Mouse (Mus musculus): Measurements from ENCODE around the gene Il13ra1.

Il13ra1 gene

DNA sequence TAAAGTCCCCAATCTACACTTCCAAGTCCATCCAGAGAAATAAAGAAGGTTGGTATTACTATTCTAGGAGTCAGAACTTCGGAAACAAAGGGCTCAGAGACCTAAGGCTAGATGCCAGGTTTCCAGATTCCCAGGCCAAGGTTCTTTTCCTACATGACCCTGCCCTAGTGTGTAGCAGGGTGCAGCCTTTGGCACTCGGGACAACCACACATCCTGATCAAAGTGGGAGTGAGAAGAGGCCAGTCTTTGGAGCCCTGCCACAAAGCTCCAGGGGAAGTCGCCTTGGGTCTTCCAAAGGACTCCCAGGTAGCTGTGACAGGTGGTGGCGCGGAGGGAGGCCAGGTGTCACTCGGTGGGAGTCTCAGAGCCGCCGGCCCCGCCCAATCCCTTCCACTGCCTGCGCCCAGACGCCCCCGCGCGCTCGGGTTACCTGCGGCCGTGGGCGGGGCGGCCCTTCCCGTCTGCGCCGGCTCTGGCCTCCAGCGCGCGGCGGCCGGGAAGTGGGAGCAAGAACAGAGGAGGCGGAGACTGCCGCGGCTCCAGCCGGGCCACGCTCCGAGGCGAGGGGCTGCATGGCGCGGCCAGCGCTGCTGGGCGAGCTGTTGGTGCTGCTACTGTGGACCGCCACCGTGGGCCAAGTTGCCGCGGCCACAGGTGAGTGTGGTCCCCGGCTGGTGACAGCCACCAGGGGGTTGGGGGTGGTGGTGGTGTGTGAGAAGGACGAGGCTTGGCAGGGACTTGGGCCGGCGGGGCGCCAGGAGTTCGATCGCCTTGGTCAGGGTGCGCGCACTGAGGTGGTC, at the start of gene Il13ra1:
Gene Il13ra1, plus strand, starts transcription at position 489 of the 800 bp plus-strand sequence.
- peak; percentile 4 for DNase-seq (ENCODE audit: low spot score)

DNA sequence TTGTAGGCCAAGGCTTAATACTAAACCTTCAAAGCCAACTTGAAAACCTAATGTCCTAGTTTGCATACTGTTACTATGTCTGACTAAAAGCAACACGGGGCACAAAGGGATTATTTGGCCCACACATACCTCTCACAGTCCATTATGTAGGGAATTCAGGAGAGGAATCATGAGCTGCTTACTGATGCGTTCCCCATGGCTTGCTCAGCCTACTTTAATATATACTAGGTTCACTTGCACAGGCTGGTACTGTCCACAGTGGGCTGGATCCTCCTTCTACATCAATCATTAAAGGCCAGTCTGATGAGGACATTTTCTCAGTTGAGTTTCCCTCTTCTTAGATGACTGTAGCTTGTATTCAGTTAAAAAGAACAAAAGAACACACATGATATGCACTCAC, 37.9 kb upstream of the Il13ra1 start:
- DNase-seq (ENCODE audit: low spot score), result no peak

DNA sequence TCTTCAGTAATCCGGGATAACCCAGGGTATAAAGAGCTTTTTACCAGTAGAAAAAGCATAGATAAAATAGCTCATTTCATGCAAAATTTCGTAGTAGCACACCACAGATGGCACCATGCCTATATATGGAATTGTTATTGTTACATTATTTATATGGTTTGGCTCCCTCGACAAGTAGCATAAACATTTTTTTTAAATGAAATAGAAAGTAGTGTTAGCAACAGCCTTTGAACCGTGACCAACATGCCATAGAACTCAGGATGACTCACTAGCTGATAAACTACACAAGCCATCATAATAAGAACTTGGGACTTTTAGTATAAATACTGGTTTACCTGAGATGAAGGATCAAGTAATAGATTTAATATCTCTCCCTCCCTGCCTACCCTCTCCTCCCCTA, 34.7 kb upstream of the Il13ra1 start:
- no peak for DNase-seq (ENCODE audit: low spot score)

DNA sequence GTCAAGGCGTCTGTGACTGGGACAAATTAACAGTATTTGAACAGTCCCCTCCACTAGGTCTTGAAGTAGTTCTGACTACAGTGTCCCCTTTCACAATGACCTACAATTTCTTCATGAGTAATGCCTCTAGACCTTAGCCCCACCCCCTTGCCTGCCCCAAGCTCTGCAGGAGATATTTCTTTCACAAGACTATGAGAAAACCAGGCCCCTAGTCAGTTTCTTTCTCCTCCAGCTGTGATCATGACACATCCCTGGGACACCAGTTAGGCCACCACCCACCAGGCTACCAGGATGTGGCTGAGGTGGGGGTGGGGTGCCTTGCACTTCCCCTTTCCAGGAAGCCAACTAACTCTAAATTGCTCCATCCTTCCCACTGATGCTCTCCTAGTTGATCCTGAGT, 29.0 kb upstream of the Il13ra1 start:
- peak; percentile 4 for DNase-seq (ENCODE audit: low spot score)

DNA sequence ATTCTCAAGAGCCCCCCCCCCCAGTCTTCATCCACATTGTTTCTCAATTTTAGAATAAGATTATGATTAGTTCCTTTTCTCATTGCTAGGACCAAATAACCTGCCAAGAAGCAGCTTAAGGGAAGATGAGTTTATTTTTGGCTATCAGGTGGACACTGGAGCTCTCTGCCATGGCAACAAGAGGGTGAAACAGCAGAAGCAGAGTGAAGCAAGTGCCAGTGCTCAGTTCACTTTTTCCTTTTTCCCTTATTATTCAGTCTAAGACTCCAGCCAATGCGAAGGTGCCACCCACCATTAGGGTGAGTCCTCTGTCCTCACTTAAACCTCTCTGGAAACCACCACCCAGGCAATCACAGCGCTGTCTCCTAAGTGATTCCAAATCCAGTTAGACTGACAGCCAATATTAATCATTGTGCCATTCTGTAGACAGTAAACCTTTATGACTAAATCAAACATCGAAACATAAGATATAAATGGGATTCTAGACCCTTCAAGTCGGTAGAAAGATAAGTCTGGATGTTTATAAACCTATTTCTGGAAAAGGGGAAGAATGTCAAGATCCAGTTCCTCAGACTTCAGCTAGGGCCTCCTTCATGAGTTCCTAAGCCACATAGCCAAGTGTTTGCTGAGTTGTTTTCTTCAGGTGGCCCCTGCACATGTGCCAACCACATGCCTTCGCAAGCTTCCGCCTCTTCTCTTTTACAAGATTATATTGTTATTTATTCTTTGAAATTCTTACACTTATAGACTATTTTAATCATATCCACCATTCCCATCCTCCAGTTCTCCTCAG, 23.2 kb upstream of the Il13ra1 start:
- DNase-seq (ENCODE audit: low spot score), result no peak

DNA sequence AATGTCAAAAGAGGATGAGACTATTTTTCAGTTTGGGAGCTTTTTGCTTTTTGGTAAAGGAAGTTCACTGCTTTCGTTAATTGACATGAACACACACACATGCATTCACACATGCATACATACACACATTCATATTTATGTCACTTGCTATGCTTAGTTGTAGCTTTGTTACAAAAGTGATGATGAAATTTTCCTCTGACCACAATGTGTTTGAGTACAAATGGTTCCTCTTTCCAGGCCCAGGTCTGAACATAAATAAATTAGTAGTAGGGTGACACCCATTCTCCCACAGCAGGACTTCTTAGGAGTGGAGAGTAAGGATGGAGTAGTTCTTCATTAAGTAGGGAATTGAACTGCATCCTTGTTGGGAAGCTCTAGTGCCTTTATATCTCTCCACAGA, 11.0 kb upstream of the Il13ra1 start:
- DNase-seq (ENCODE audit: low spot score), result no peak

DNA sequence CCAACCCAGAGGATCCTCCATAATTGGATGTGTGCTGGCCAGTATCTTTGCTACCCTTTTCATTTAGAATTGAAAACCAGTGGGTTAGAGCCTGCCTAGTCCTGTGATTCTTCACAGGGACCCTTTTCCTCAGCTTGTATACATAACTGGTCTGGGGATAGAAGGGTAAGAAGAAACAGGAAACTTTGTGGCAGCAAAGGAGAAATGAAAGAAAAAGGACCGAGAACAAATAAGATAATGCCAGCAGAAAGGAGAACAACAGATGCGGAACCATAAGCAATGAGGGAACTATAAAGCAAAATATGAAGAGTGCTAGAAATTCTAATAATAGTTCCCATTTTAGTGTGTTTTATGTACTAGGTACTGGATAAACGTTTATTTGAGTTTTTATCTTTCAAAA, 10.6 kb upstream of the Il13ra1 start:
- DNase-seq (ENCODE audit: low spot score), result no peak

DNA sequence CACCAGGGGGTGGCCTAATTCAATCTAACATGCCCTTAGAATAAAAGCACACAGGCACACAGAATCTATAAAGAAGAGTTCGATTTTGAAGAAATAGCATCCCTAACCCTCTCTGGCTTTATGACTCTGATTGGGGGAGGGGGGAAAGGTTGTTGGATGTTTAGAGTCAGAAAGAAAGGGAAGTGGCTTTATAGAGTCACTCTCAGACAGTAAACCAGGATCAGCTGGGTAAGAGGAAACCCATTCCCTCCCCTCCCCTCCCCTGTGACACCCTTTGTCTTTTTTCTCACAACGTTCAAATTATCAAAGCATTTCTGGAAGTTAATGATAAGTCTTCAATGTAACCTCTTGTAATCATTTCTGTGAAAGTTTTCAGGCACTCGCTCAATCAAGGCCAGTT, 3.3 kb upstream of the Il13ra1 start:
- no peak for DNase-seq (ENCODE audit: low spot score)

DNA sequence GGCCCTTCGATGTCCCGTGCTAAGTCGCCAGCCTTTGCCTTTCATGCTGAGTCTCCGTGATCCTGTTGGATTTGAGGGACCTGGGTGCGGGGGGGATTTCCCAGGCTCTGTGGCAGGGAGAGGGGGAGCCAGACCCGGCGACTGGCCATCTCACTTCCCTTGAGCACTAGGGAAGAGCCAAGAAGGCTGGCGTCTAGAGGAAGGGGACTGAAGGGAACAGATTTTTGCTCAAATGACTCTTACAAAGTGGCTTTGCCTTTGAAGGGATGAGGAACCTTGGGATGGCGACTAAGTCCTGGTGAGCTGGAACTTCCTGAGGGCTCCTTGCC, 476 bp downstream of the Il13ra1 start:
- DNase-seq (ENCODE audit: low spot score), result no peak

DNA sequence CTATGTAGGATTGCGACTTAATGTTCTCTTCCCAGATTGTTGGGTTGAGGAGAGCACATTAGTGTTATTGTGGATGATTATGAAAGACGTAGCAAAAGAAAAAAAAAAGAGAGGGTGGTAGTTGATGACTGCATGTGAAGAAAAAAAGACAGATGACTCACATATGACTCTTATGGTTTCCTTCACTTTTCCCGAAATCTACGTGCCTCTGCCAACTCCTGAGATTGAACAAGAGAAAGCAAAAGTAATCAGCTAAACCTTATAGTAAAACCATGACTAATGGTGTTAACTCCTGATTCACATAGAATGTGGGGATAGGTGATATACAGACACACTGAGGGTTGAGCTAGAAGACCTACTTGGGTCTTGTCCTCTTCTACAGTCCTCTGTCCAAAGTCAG, 3.3 kb downstream of the Il13ra1 start:
- no peak for DNase-seq (ENCODE audit: low spot score)

DNA sequence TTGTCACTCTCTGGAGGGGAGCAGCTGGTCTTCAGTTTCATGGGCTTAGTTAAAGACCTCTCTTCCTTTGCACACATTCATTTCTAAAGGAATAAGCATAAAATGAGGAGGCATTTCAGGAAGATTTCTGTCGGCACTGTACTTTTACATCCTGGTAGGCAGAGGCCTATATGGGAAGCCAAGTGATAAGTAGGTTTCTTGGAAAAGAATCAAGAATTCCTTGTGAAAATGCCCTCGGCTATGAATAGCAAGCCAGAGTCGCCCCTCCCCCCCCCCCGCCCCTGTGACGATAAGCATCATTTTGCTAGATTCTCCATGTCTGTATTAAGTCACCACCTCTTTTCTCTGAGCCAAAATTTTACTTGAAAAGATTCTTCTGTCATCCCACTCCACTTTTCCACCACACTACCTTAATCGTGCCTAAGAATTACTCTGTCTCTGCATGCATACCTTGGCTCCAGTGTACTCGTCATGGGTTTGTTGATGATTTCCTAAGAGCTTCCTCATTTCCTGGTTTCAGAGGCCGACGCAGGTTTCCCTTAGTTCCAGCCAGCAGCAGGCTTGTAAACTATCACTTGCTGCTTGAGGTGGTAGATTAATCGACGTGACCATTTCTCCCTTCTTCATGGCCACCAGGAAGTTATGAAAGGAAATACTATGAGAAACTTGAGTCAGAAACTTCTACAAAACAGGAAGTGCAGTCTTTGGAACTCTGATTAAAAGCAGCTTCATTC, 17.3 kb downstream of the Il13ra1 start:
- DNase-seq (ENCODE audit: low spot score), result peak; percentile 4

DNA sequence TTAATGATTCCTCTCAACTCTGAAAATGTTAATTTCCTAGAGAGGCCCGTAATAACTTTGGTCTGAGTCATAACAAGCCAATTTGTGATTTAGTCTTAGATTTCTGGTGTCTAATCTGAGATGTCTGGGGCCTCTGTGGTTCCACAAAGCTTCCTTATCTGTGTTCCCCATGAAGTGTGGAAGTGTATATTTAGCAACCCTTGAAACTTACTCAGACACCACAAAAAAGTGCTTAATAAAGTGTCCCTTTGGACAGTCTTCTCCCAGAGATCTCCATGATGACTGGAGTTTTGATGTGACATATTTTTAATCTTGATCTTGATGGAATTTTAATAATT, 17.8 kb downstream of the Il13ra1 start:
- no peak for DNase-seq (ENCODE audit: low spot score)

DNA sequence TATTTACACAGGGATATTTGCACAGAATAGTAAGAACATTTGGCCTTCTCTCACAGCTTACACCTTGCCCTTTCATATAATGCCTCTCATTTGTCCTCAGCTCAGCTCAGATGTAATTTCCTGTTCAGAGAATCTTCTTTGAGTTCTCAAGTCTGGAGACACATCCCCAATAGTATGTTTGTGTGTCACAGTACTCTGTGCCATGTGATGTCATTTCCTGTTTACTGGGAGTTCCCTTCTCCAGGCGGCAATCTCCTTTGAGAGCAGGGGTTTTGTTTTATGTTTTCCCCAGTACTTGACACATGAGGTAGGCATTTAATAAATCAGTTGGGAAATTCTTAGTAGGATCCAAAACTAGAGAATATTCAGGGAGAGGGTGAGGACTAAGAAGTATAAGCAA, 24.4 kb downstream of the Il13ra1 start:
- no peak for DNase-seq (ENCODE audit: low spot score)

DNA sequence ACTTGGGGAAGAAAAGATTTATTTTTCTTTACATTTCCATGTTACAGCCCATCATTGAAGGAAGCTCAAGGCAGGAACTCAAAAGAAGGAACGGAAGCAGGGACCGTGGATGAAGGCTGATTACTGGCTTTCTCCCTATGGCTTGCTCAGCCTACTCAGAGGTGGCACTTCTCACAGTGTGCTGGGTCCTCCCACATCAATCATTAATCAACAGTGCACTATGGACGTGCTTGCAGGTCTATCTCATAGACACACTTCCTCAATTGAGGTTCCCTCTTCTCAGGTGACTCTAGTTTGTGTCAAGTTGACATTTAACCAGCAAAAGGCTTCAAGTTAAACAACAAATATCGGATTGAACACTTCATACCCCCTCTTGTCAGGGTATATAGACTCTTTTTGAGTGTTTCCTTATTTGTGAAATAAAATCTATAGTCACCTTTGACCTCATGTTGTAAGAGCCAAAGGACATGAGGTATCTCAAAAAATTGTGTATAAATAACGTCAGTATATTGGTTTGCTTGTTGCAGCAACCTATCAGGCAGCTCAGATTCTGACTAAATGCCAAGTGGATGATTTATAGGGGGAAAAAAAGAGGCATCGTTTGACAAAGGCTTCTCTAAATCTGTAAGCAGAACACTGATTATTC, 30.2 kb downstream of the Il13ra1 start:
- DNase-seq (ENCODE audit: low spot score), result no peak

DNA sequence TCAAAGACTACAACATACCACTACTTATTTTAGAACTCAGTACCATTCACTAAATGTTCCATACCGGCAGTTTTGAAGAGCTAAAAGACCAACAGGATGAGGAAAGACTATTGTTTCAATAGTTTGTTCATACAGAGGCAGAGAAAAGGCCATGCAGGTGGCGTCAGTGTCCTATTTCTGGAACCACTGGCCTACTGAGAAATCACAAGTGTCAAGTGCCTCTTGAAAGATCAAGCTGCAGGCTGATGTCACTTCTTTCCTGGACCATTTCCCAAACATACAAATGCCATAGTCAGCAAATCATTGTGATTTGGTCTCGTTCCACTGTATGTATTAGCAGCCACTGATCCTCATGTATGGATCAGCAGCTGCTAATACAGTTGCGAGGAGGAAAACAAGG, 34.8 kb downstream of the Il13ra1 start:
- DNase-seq (ENCODE audit: low spot score), result no peak

DNA sequence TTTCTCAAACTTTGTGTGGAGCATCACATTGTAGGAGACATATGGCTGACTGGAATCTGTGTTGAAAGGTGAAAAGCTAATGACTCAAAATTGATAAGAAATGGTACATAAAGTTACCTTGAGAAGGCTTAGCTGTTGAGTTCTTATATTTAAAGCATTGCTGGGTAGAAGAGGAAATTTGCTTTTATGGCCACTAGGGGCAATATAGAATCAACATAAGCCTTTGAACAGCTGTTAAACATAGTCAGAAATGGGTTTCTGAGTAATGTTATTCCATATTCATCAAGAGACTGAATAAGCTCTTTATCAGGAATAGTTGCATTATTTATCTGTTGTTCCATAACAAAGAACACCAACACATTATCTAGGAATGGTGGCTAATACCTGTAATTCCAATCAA, 38.2 kb downstream of the Il13ra1 start:
- DNase-seq (ENCODE audit: low spot score), result no peak

DNA sequence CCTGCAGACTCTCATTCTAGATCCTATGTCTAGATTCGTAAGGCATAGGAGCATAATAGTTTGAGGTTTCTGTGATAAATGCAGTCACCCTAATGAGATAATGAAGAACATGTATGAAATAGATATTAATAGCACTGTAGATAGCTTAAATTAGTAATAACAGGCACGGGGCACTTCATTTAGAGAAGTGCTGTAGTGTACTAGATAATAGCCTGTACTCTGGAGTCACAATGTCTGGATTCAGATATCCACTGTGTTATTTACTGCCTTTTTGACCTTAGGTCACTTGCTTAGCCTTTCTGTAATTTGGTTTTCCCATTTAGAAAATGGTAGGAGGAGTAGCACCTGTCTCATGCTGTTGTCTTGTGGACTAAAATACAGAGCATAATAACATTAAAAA, 44.8 kb downstream of the Il13ra1 start:
- DNase-seq (ENCODE audit: low spot score), result no peak

DNA sequence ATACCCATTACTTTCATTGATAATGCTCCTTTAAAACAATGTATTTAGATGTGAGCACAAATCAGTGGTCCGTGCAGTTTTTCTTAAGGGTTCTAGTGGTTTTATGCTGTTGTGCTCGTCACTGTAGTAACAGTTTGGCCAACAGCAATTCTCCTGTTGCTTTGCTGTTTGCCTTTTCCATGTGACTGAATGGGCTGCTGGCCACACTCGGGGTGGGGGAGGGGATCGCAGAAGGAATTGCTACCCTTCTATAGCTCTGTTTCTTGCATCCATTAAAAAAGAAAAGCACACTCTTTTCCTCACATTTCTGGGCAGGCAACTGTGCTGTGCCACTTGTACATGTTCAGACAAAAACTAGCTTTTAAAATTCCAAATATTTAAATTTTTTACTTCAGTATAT, 49.7 kb downstream of the Il13ra1 start:
- DNase-seq (ENCODE audit: low spot score), result no peak

DNA sequence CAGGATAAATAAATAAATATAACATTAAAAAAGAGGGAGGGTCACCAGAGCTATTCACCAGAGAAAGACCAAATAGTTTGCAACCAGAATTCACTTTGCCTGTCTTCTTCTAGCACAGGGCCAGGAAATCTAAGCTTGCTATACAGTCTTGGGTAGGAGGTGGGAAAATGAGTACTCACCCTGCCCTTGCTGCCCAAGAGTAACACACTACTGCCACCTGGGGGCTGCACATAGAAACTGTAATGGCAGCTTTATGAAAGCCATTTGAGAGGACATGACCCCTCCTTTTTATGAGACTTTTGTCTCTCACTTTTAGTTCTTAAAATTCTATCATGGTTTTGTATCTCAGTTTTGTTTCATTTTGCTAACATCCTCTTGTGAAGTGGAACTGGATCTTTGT, 71.7 kb downstream of the Il13ra1 start:
- DNase-seq (ENCODE audit: low spot score), result no peak

DNA sequence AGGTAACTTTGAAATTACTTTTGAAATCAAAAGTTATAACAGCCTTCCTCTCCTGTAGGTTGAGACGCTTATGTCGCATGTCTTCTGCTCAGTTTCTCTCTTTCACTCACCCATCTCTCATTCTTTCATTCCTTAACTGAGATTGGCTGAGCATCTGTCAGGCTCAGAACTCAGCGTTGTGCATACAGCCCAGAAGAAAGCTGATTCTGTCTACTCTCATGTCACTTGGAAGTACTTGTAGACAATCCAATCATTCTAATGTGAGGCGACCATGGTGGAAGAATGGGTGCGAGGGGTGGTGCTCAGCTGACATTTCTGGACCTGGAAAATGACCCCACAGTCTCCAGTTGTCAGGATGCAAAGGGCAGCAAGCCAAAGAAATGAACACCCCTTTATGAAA, 74.1 kb downstream of the Il13ra1 start:
- no peak for DNase-seq (ENCODE audit: low spot score)

DNA sequence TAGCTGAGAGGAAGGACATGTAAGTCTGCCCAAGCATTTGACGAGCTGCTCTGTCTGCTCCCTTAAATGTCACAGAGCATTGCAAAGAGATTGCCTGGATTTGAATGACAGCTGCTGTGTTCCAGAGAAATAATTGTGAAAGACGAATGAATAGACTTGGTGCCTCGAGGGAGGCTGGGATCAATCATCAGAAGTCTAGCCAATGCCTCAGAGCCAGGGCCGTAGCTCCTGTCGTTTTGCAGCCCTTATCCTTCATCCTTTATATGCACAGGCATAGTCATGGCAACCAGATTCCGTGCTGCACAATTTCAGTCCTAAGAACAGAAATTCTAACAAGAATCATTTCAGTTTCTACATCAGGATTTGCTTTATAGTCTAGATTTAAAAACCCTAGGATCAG, 74.5 kb downstream of the Il13ra1 start:
- no peak for DNase-seq (ENCODE audit: low spot score)

DNA sequence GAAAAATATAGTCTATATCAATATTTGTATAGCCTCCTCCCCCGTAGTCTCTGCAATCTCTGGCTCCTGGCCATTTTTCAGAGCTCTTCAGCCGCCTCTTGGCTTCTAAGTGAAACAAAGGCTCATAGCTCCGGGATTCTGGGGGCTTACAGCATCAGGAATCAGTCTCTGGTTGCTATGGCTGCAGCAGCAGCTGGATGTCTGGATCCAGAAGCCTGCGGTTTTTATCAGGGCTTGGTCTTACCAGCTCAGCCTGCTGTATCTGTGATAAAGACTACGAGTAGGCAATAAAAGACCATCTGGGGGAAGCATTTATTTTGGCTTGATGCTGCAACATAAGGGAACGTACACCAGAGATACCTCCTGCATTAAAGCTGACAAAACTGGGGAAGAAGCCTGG, 82.0 kb downstream of the Il13ra1 start:
- DNase-seq (ENCODE audit: low spot score), result no peak

All from layer of hippocampus, adult 11-12 months (tissue).